25 mouse cellular contexts compared by ENCODE assay signal in the genomic region with DNA sequence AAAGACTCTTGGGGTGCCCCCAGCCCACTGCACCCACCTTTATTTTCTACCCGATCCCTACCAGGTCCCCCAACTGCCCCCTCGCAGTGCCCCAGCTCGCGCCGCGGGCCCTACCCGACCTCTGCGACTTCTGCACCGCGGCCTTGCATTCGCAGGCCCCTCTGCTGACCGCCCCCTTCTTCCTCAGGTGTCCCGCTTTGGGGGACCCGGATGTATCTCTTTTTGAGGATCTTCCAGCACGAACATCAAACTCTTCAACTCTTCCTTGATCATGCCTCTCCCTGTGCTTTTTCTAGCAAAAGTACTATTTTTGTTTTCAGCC. TPM values are rescaled to one million over a fixed set of nuclear protein-coding genes. Genes with fewer than 3 reads are reported as not detected.
DNase-seq lines count a peak whose midpoint lies in the region; ATAC-seq and TF ChIP-seq lines count a peak whose summit lies in the region.
"Had no signal": no experiment of that assay in that cellular context is flagged by ENCODE, and none has a peak within 500 bp of the region (broad histone marks: within the 10 kb centered on the region; RNA-seq: fewer than 3 reads in every experiment).

No protein-coding gene starts in this region.

- no peak overlapping the region for H3K9ac ChIP-seq in heart, embryonic 12.5 days
- H3K9ac ChIP-seq in midbrain, embryonic 16.5 days (ENCODE audit: low read depth, low read length): no peak overlapping the region
- H3K9ac ChIP-seq in midbrain, embryonic 13.5 days (replicated peaks): no peak overlapping the region
- no peak overlapping the region for H3K9ac ChIP-seq in limb, embryonic 14.5 days (ENCODE audit: low read depth, low read length, severe bottlenecking)
- H3K9ac ChIP-seq: neural tube, embryonic 12.5 days; stomach, embryonic 15.5 days had no signal

- H3K4me2 ChIP-seq in heart, embryonic 12.5 days: no peak overlapping the region
- H3K4me2 ChIP-seq in midbrain, embryonic 16.5 days (ENCODE audit: low read length): peak overlapping the region; percentile 39; the same call in 1 of the 2 replicates
- no peak overlapping the region for H3K4me2 ChIP-seq in midbrain, embryonic 13.5 days (replicated peaks)
- no peak overlapping the region for H3K4me2 ChIP-seq in limb, embryonic 14.5 days (replicated peaks; ENCODE audit: low read depth, low read length, severe bottlenecking)
- H3K4me2 ChIP-seq: midbrain, embryonic 11.5 days had no signal

- no peaks in the 10 kb centered on the region for H3K36me3 ChIP-seq in heart, embryonic 12.5 days
- no peaks in the 10 kb centered on the region for H3K36me3 ChIP-seq in midbrain, embryonic 16.5 days (ENCODE audit: control insufficient read depth, insufficient read depth, low read length)
- H3K36me3 ChIP-seq in midbrain, embryonic 13.5 days: no peaks in the 10 kb centered on the region
- H3K36me3 ChIP-seq in limb, embryonic 14.5 days (ENCODE audit: control insufficient read depth, insufficient read depth, low read length): no peaks in the 10 kb centered on the region
- H3K36me3 ChIP-seq: neural tube, embryonic 12.5 days; stomach, embryonic 15.5 days had no signal

- H3K9me3 ChIP-seq in heart, embryonic 12.5 days (replicated peaks): peaks cover 11% of the 10 kb centered on the region
- H3K9me3 ChIP-seq in midbrain, embryonic 16.5 days (replicated peaks; ENCODE audit: control insufficient read depth, low read length, poor library complexity, severe bottlenecking): no peaks in the 10 kb centered on the region
- H3K9me3 ChIP-seq in midbrain, embryonic 13.5 days: no peaks in the 10 kb centered on the region; the same call in 1 of the 2 replicates
- H3K9me3 ChIP-seq in limb, embryonic 14.5 days (ENCODE audit: control insufficient read depth, low read length): no peaks in the 10 kb centered on the region
- H3K9me3 ChIP-seq: stomach, embryonic 15.5 days had no signal

- 57% methylated on average over 15 of the region's 15 CpGs for WGBS in heart, embryonic 12.5 days
- WGBS in midbrain, embryonic 16.5 days: 77% methylated on average over 15 of the region's 15 CpGs
- 79% methylated on average over 15 of the region's 15 CpGs for WGBS in midbrain, embryonic 13.5 days
- WGBS in limb, embryonic 14.5 days: 73% methylated on average over 15 of the region's 15 CpGs

- TF ChIP-seq POLR2A in limb, embryonic 14.5 days (IDR thresholded peaks at IDR 0.05; ENCODE audit: borderline replicate concordance, extremely low read depth, insufficient read depth, insufficient read length): no peak

- 0 out of 2 replicates have a peak overlapping the region, but pooled peaks have one; percentile 29 for H3K4me3 ChIP-seq in heart, embryonic 12.5 days
- no peak overlapping the region for H3K4me3 ChIP-seq in midbrain, embryonic 16.5 days (ENCODE audit: low read depth, low read length)
- H3K4me3 ChIP-seq in midbrain, embryonic 13.5 days (replicated peaks): no peak overlapping the region
- H3K4me3 ChIP-seq in limb, embryonic 14.5 days (replicated peaks; ENCODE audit: low read length): 0 out of 2 replicates have a peak overlapping the region, but pooled peaks have one; percentile 17
- H3K4me3 ChIP-seq: neural tube, embryonic 12.5 days; stomach, embryonic 15.5 days had no signal

- no peak for ATAC-seq in heart, embryonic 12.5 days (ENCODE audit: insufficient number of reproducible peaks, low FRiP score)
- peak; percentile 45; the same call in 1 of the 2 replicates for ATAC-seq in midbrain, embryonic 16.5 days
- ATAC-seq in midbrain, embryonic 13.5 days: no peak
- no peak for ATAC-seq in limb, embryonic 14.5 days (ENCODE audit: low FRiP score, low read depth)
- ATAC-seq in CD4-positive, CD25-positive, alpha-beta regulatory T cell, adult 4 months: no peak
- ATAC-seq: inflammation-experienced regulatory T-cells, adult 6 months had no signal

- peaks cover 51% of the 10 kb centered on the region for H3K27me3 ChIP-seq in heart, embryonic 12.5 days (replicated peaks)
- peaks cover 15% of the 10 kb centered on the region for H3K27me3 ChIP-seq in midbrain, embryonic 16.5 days (ENCODE audit: control insufficient read depth, insufficient read depth, low read depth, low read length)
- H3K27me3 ChIP-seq in midbrain, embryonic 13.5 days: peaks cover 47% of the 10 kb centered on the region
- H3K27me3 ChIP-seq in limb, embryonic 14.5 days (ENCODE audit: control insufficient read depth, insufficient read depth, low read length): peaks cover 11% of the 10 kb centered on the region

- H3K27ac ChIP-seq in heart, embryonic 12.5 days (ENCODE audit: poor library complexity, severe bottlenecking): no peak overlapping the region
- no peak overlapping the region for H3K27ac ChIP-seq in midbrain, embryonic 16.5 days (ENCODE audit: low read length)
- H3K27ac ChIP-seq in midbrain, embryonic 13.5 days: no peak overlapping the region
- H3K27ac ChIP-seq in limb, embryonic 14.5 days (replicated peaks; ENCODE audit: low read depth, low read length): no peak overlapping the region
- H3K27ac ChIP-seq: kidney, postnatal 0 days; neural tube, embryonic 12.5 days; stomach, embryonic 15.5 days had no signal

- peaks cover 4% of the 10 kb centered on the region for H3K4me1 ChIP-seq in heart, embryonic 12.5 days (replicated peaks)
- H3K4me1 ChIP-seq in midbrain, embryonic 16.5 days (ENCODE audit: control insufficient read depth, insufficient read depth, low read length): no peaks in the 10 kb centered on the region
- H3K4me1 ChIP-seq in midbrain, embryonic 13.5 days (replicated peaks): no peaks in the 10 kb centered on the region
- no peaks in the 10 kb centered on the region for H3K4me1 ChIP-seq in limb, embryonic 14.5 days (ENCODE audit: control insufficient read depth, insufficient read depth, low read length)
- H3K4me1 ChIP-seq: neural tube, embryonic 12.5 days had no signal

- DNase-seq in heart, adult 9 months (ENCODE audit: low spot score in 2 of 2): no peak
- peak; percentile 21 for DNase-seq in R1 (ENCODE audit: low read depth, low spot score)
- DNase-seq in limb, embryonic 14.5 days (ENCODE audit: low spot score): no peak
- no peak for DNase-seq in urinary bladder, postnatal 36 days (ENCODE audit: low spot score in 2 of 2)
- DNase-seq: adrenal gland, postnatal 14 days; B cell, adult 2 months; cerebellum, adult 8-10 months; cerebellum, postnatal 36 days; gastrocnemius, postnatal 10 days; kidney, adult 2 months; lung, adult 18-20 months; lung, postnatal 10 days; right cerebral cortex, adult 18-20 months had no signal

RNA-seq across cellular contexts. Expression of a gene that starts 0.4 kb away (rescaled TPM):
- 0.05 TPM in 1 of 2 replicates, not detected in the other for polyA plus RNA-seq in heart, embryonic 12.5 days (2016; fragmentation: Nextera tagmentation; extraction: Ambion mirVana)
- 0.14 and 0.15 TPM in 2 replicates for polyA plus RNA-seq in midbrain, embryonic 16.5 days (2015; fragmentation: Nextera tagmentation; extraction: Ambion mirVana)
- polyA plus RNA-seq in midbrain, embryonic 13.5 days (2015; fragmentation: Nextera tagmentation; extraction: Ambion mirVana): not detected in 2 replicates
- 0.26 and 0.35 TPM in 2 replicates for polyA plus RNA-seq in limb, embryonic 14.5 days (2012; rRNA removed)
- polyA plus RNA-seq in limb, embryonic 14.5 days (2014; fragmentation: Nextera tagmentation; extraction: Ambion mirVana): 0.17 TPM in 1 of 2 replicates, not detected in the other
- polyA plus RNA-seq in CD4-positive, CD25-positive, alpha-beta regulatory T cell, adult 4 months (2017; shearing (Covaris generic)): not detected
- polyA plus RNA-seq: forebrain, embryonic 14.5 days; heart, postnatal 0 days; kidney, adult 2 months; liver, embryonic 11.5 days; midbrain, embryonic 11.5 days had no signal

RNA-seq across cellular contexts. Expression of a gene that starts 14.3 kb away (rescaled TPM):
- polyA plus RNA-seq in heart, embryonic 12.5 days (2016; fragmentation: Nextera tagmentation; extraction: Ambion mirVana): 5.9 and 6.4 TPM in 2 replicates
- polyA plus RNA-seq in midbrain, embryonic 16.5 days (2015; fragmentation: Nextera tagmentation; extraction: Ambion mirVana): 5.9 and 7.7 TPM in 2 replicates
- 7.9 and 10.2 TPM in 2 replicates for polyA plus RNA-seq in midbrain, embryonic 13.5 days (2015; fragmentation: Nextera tagmentation; extraction: Ambion mirVana)
- polyA plus RNA-seq in limb, embryonic 14.5 days (2012; rRNA removed): 20.1 and 26.6 TPM in 2 replicates
- 8.6 and 10.1 TPM in 2 replicates for polyA plus RNA-seq in limb, embryonic 14.5 days (2014; fragmentation: Nextera tagmentation; extraction: Ambion mirVana)
- polyA plus RNA-seq in CD4-positive, CD25-positive, alpha-beta regulatory T cell, adult 4 months (2017; shearing (Covaris generic)): 1 to 10 TPM; 3.6 to 3.9 TPM

RNA-seq across cellular contexts. Expression of a gene that starts 36.2 kb away (rescaled TPM):
- polyA plus RNA-seq in heart, embryonic 12.5 days (2016; fragmentation: Nextera tagmentation; extraction: Ambion mirVana): 144 and 159 TPM in 2 replicates
- polyA plus RNA-seq in midbrain, embryonic 16.5 days (2015; fragmentation: Nextera tagmentation; extraction: Ambion mirVana): 218 and 245 TPM in 2 replicates
- 196 and 203 TPM in 2 replicates for polyA plus RNA-seq in midbrain, embryonic 13.5 days (2015; fragmentation: Nextera tagmentation; extraction: Ambion mirVana)
- 212 and 247 TPM in 2 replicates for polyA plus RNA-seq in limb, embryonic 14.5 days (2012; rRNA removed)
- 206 and 217 TPM in 2 replicates for polyA plus RNA-seq in limb, embryonic 14.5 days (2014; fragmentation: Nextera tagmentation; extraction: Ambion mirVana)
- 100 to 1,000 TPM; 198 to 297 TPM for polyA plus RNA-seq in CD4-positive, CD25-positive, alpha-beta regulatory T cell, adult 4 months (2017; shearing (Covaris generic))

RNA-seq across cellular contexts. Expression of a gene that starts 57.6 kb away (rescaled TPM):
- polyA plus RNA-seq in heart, embryonic 12.5 days (2016; fragmentation: Nextera tagmentation; extraction: Ambion mirVana): 29.4 and 31.0 TPM in 2 replicates
- polyA plus RNA-seq in midbrain, embryonic 16.5 days (2015; fragmentation: Nextera tagmentation; extraction: Ambion mirVana): 50.6 and 53.6 TPM in 2 replicates
- polyA plus RNA-seq in midbrain, embryonic 13.5 days (2015; fragmentation: Nextera tagmentation; extraction: Ambion mirVana): 39.6 and 41.2 TPM in 2 replicates
- polyA plus RNA-seq in limb, embryonic 14.5 days (2012; rRNA removed): 38.0 and 43.1 TPM in 2 replicates
- 28.6 and 33.5 TPM in 2 replicates for polyA plus RNA-seq in limb, embryonic 14.5 days (2014; fragmentation: Nextera tagmentation; extraction: Ambion mirVana)
- polyA plus RNA-seq in CD4-positive, CD25-positive, alpha-beta regulatory T cell, adult 4 months (2017; shearing (Covaris generic)): 10 to 100 TPM; 22.0 to 32.9 TPM

Comparison
In these comparisons a context has a peak if more than half of its experiments do, and no peak if none do; other contexts are left out.
1. H3K4me3 ChIP-seq: peak in heart, embryonic 12.5 days (single experiment) and limb, embryonic 14.5 days (single experiment); none in midbrain, embryonic 16.5 days (single experiment) and midbrain, embryonic 13.5 days (single experiment).